Mouse (Mus musculus): ENCODE data around the gene Atp8b4.

DNA sequence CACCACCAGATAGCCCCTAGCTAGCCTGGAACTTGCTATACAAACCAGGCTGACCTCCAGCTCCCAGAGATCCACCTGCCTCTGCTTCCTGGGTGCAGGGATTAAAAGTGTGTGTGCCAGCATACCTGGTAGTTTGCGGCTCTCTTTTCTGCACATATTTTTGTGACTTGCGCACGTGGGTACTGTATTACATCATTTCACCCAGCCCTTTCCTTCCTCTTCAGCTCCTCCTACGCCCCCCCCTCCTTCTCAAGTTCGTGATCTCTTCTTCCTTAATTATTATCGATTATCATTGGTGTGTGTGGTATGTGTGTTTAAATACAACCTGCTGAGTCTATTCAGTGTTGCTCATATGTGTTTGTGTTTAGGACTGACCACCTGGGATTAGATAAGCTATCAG lies at the start of gene Atp8b4:
- TF ChIP-seq CTCF (IDR thresholded peaks at IDR 0.05; ENCODE audit: low read depth) (no peak), EP300 (IDR thresholded peaks at IDR 0.05; ENCODE audit: low read depth) (no peak)
